Mouse (Mus musculus) hindlimb bud, embryonic 11.5 days (tissue): ENCODE results near the gene Rhox3c.
"Not testable (repeated sequence)": the region's sequence is repeated elsewhere in the genome, so short reads cannot be mapped to it uniquely, and the experiment has no call there.

Source experiments
- DNase-seq: peaks from one replicate; pipeline ENCODE4 v3.0.0-alpha.2; 2012; ENCODE audit warnings: low read depth, low spot score; ENCODE audit errors: extremely low spot score

Rhox3c gene

DNA sequence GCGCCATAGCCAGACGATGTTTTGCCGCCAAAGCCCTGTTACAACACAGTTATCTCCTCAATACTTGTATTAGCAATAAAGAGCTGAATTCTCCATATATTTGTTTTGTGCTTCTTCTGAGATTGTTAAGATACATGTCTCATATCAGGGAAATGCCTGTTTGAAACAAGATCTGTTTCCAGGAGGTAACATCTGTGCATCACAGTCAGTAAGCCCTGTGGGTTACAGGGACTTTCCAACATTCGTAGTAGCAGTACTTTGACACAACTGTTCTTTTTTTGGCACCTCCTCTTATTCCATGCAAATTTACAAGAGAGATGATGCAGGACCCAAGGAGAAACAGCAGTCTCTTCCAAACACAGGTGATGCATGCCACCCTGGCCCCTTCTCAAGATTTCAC, at the start of gene Rhox3c:
TSS of gene Rhox3c (plus strand) at position 301 of the 400 bp plus-strand sequence.
- not testable (repeated sequence) for DNase-seq

DNA sequence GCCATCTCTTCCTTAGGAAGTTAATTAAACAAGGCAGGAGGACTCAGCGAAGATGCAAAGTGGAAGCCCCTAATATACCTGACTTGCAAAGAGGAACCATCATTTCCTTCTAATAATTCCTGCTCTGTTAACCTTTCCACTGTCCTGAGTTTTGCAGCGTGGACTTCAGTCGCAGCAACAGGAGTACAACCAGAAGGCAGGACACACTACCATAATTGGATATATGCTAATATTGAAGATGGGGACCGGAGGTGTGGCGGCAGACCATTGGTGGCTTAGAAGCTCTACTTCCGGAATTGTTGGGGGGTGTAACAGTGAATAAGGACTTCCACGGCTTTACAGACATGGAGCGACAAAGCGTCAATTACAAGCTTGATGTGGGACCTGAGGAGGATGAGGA, 46.6 kb upstream of the Rhox3c start, which contains the start of gene Rhox2b:
TSS of gene Rhox2b (plus strand) at position 301 of the 400 bp plus-strand sequence.
- DNase-seq: not testable (repeated sequence)

DNA sequence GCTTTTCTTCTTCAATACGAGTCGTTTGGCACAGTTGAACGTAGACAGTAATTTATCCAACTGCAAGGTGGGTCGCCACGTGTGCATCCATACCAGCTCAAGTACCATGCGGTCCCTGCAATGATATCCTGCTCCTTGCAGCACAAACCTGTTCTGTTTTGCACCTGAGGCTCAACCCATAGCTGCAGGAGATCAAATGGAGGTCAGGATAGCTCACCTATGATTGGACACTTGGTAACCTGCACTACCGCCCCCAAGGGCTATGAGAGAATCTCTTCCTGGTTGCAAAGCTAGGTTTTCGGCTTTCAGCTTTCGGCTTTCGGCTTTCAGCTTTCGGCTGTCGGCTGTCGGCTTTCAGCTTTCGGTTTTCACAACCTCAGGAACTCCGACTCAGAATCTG, 26.2 kb upstream of the Rhox3c start, which contains the start of gene Rhox4b:
TSS of gene Rhox4b (plus strand) at position 301 of the 400 bp plus-strand sequence.
- DNase-seq: not testable (repeated sequence)

DNA sequence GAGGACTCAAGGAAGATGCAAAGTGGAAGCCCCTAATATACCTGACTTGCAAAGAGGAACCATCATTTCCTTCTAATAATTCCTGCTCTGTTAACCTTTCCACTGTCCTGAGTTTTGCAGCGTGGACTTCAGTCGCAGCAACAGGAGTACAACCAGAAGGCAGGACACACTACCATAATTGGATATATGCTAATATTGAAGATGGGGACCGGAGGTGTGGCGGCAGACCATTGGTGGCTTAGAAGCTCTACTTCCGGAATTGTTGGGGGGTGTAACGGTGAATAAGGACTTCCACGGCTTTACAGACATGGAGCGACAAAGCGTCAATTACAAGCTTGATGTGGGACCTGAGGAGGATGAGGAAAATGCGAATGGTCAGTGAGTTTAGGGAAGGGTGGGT, 5.0 kb upstream of the Rhox3c start, which contains the start of gene Rhox2c:
TSS of gene Rhox2c (plus strand) at position 301 of the 400 bp plus-strand sequence.
- not testable (repeated sequence) for DNase-seq

DNA sequence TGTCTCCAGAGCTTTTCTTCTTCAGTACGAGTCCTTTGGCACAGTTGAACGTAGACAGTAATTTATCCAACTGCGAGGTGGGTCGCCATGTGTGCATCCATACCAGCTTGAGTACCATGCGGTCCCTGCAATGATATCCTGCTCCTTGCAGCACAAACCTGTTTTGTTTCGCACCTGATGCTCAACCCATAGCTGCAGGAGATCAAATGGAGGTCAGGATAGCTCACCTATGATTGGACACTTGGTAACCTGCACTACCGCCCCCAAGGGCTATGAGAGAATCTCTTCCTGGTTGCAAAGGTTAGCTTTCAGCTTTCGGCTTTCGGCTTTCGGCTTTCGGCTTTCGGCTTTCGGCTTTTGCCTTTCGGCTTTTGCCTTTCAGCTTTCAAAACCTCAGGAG, 21.7 kb downstream of the Rhox3c start, which contains the start of gene Rhox4c:
TSS of gene Rhox4c (plus strand) at position 301 of the 400 bp plus-strand sequence.
- not testable (repeated sequence) for DNase-seq

DNA sequence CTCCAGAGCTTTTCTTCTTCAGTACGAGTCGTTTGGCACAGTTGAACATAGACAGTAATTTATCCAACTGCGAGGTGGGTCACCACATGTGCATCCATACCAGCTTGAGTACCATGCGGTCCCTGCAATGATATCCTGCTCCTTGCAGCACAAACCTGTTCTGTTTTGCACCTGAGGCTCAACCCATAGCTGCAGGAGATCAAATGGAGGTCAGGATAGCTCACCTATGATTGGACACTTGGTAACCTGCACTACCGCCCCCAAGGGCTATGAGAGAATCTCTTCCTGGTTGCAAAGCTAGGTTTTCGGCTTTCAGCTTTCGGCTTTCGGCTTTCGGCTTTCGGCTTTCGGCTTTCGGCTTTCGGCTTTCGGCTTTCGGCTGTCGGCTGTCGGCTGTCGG, 55.7 kb downstream of the Rhox3c start, which contains the start of gene Rhox4d:
TSS of gene Rhox4d (plus strand) at position 301 of the 400 bp plus-strand sequence.
- not testable (repeated sequence) for DNase-seq
